Mouse (Mus musculus): ENCODE measurements around the gene Nr4a1. TPM values are rescaled to one million over a fixed set of nuclear protein-coding genes. Genes with fewer than 3 reads are reported as not detected.

Nr4a1 gene
- polyA plus RNA-seq, 1 experiment from 2014 or later = 7.5 TPM

DNA sequence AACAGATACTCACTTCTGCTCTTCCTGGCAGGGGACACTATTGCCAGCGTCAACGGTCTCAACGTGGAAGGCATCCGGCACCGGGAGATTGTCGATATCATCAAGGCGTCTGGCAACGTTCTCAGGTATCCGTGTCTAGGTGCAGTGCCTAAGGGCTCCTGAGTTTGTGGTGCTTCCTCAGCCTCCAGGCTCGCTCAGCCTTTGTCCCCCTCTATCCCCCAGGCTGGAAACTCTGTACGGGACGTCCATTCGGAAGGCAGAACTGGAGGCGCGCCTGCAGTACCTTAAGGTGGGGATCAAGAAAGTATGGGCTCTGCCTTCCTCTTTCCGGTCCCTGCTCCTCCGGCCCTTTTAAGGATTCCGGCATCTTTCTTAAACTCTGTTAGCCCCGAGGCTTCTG is 23.6 kb upstream of the Nr4a1 start:
- WGBS (ENCODE audit: insufficient replicate concordance) = 89% methylated on average over 19 of the region's 19 CpGs
- Histone ChIP-seq H3K36me3 (ENCODE audit: control insufficient read depth, insufficient read depth, low read length) (peaks cover 11% of the 10 kb centered on the region), H3K4me3 (ENCODE audit: low read depth, low read length) (no peak overlapping the region), H3K27me3 (ENCODE audit: control insufficient read depth, insufficient read depth, low read length) (peaks cover 11% of the 10 kb centered on the region; the same call in 1 of the 2 replicates), H3K9ac (ENCODE audit: low read depth, low read length) (no peak overlapping the region), H3K4me2 (no peak overlapping the region), H3K4me1 (ENCODE audit: control insufficient read depth, insufficient read depth, low read length) (peaks cover 6% of the 10 kb centered on the region), H3K27ac (ENCODE audit: low read depth, low read length) (no peak overlapping the region), H3K9me3 (replicated peaks; ENCODE audit: control insufficient read depth, low read length) (no peaks in the 10 kb centered on the region)
- no peak for ATAC-seq (replicated peaks; ENCODE audit: insufficient number of reproducible peaks, low FRiP score, low TSS enrichment)

GRCm38 (mm10) chr15:101230995-101231647 is 22.9 kb upstream of the Nr4a1 start:
- peak overlapping the region; percentile 27 for H3K4me3 ChIP-seq (ENCODE audit: low read depth, low read length)

GRCm38 (mm10) chr15:101231648-101232180 is 22.4 kb upstream of the Nr4a1 start:
- WGBS (ENCODE audit: insufficient replicate concordance) = 48% methylated on average over 56 of the region's 56 CpGs
- peaks cover 6% of the 10 kb centered on the region; the same call in 1 of the 2 replicates for H3K27me3 ChIP-seq (ENCODE audit: control insufficient read depth, insufficient read depth, low read length)
- no peak for ATAC-seq (replicated peaks; ENCODE audit: insufficient number of reproducible peaks, low FRiP score, low TSS enrichment)

More at GRCm38 (mm10) chr15:101230995-101231647, 22.9 kb upstream of the Nr4a1 start:
- H3K9me3 ChIP-seq (replicated peaks; ENCODE audit: control insufficient read depth, low read length) = no peaks in the 10 kb centered on the region
- 67% methylated on average over 23 of the region's 23 CpGs for WGBS (ENCODE audit: insufficient replicate concordance)
- peaks cover 11% of the 10 kb centered on the region for H3K36me3 ChIP-seq (ENCODE audit: control insufficient read depth, insufficient read depth, low read length)
- H3K27me3 ChIP-seq (ENCODE audit: control insufficient read depth, insufficient read depth, low read length) = peaks cover 6% of the 10 kb centered on the region; the same call in 1 of the 2 replicates
- ATAC-seq (replicated peaks; ENCODE audit: insufficient number of reproducible peaks, low FRiP score, low TSS enrichment) = no peak
- H3K4me2 ChIP-seq = peak overlapping the region; percentile 65
- H3K27ac ChIP-seq (ENCODE audit: low read depth, low read length) = no peak overlapping the region
- peak overlapping the region; percentile 67 for H3K9ac ChIP-seq (ENCODE audit: low read depth, low read length)
- H3K4me1 ChIP-seq (ENCODE audit: control insufficient read depth, insufficient read depth, low read length) = peaks cover 11% of the 10 kb centered on the region

GRCm38 (mm10) chr15:101232607-101233006 is 21.5 kb upstream of the Nr4a1 start:
- H3K4me1 ChIP-seq (ENCODE audit: control insufficient read depth, insufficient read depth, low read length) = peaks cover 12% of the 10 kb centered on the region

More at GRCm38 (mm10) chr15:101231648-101232180, 22.4 kb upstream of the Nr4a1 start:
- no peaks in the 10 kb centered on the region for H3K9me3 ChIP-seq (replicated peaks; ENCODE audit: control insufficient read depth, low read length)
- peaks cover 11% of the 10 kb centered on the region for H3K36me3 ChIP-seq (ENCODE audit: control insufficient read depth, insufficient read depth, low read length)
- no peak overlapping the region for H3K27ac ChIP-seq (ENCODE audit: low read depth, low read length)
- peak overlapping the region; percentile 67 for H3K9ac ChIP-seq (ENCODE audit: low read depth, low read length)
- peaks cover 12% of the 10 kb centered on the region for H3K4me1 ChIP-seq (ENCODE audit: control insufficient read depth, insufficient read depth, low read length)
- H3K4me2 ChIP-seq = peak overlapping the region; percentile 65
- H3K4me3 ChIP-seq (ENCODE audit: low read depth, low read length) = peak overlapping the region; percentile 27

DNA sequence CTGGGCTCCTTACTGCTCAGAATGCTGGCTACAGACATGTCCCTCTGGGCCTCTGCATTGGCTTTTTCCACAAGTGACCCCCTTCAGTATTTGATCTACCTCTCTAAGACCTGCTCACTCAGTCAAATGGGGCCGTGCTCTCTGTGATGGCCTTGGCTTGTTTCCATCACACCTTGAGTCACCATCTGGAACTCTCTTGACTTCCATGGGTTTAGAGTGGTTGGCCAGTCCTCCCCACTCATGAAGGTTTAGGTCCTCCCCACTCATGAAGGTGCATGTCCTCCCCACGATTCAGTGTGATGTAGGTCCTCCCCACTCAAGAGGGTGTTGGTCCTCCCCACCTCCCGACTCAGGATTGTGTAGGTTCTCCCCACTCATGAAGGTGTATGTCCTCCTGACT is 20.9 kb upstream of the Nr4a1 start:
- no peak overlapping the region for H3K4me2 ChIP-seq
- peaks cover 6% of the 10 kb centered on the region; the same call in 1 of the 2 replicates for H3K27me3 ChIP-seq (ENCODE audit: control insufficient read depth, insufficient read depth, low read length)
- peaks cover 11% of the 10 kb centered on the region for H3K36me3 ChIP-seq (ENCODE audit: control insufficient read depth, insufficient read depth, low read length)
- H3K4me3 ChIP-seq (ENCODE audit: low read depth, low read length) = no peak overlapping the region
- peaks cover 10% of the 10 kb centered on the region; the same call in 1 of the 2 replicates for H3K4me1 ChIP-seq (ENCODE audit: control insufficient read depth, insufficient read depth, low read length)
- no peak overlapping the region for H3K27ac ChIP-seq (ENCODE audit: low read depth, low read length)
- 85% methylated on average over 3 of the region's 3 CpGs for WGBS (ENCODE audit: insufficient replicate concordance)
- H3K9ac ChIP-seq (ENCODE audit: low read depth, low read length) = no peak overlapping the region
- no peak for ATAC-seq (replicated peaks; ENCODE audit: insufficient number of reproducible peaks, low FRiP score, low TSS enrichment)
- H3K9me3 ChIP-seq (replicated peaks; ENCODE audit: control insufficient read depth, low read length) = no peaks in the 10 kb centered on the region

More at GRCm38 (mm10) chr15:101232607-101233006, 21.5 kb upstream of the Nr4a1 start:
- Histone ChIP-seq H3K9ac (ENCODE audit: low read depth, low read length) (no peak overlapping the region), H3K27ac (ENCODE audit: low read depth, low read length) (no peak overlapping the region), H3K27me3 (ENCODE audit: control insufficient read depth, insufficient read depth, low read length) (peaks cover 6% of the 10 kb centered on the region; the same call in 1 of the 2 replicates), H3K4me3 (ENCODE audit: low read depth, low read length) (no peak overlapping the region), H3K4me2 (no peak overlapping the region), H3K9me3 (replicated peaks; ENCODE audit: control insufficient read depth, low read length) (no peaks in the 10 kb centered on the region), H3K36me3 (ENCODE audit: control insufficient read depth, insufficient read depth, low read length) (peaks cover 11% of the 10 kb centered on the region)
- ATAC-seq (replicated peaks; ENCODE audit: insufficient number of reproducible peaks, low FRiP score, low TSS enrichment) = no peak
- 67% methylated on average over 4 of the region's 4 CpGs for WGBS (ENCODE audit: insufficient replicate concordance)

GRCm38 (mm10) chr15:101233641-101234275 is 20.3 kb upstream of the Nr4a1 start:
- WGBS (ENCODE audit: insufficient replicate concordance) = 26% methylated on average over 11 of the region's 11 CpGs
- no peak overlapping the region for H3K4me3 ChIP-seq (ENCODE audit: low read depth, low read length)
- no peaks in the 10 kb centered on the region for H3K9me3 ChIP-seq (replicated peaks; ENCODE audit: control insufficient read depth, low read length)
- no peak overlapping the region for H3K9ac ChIP-seq (ENCODE audit: low read depth, low read length)
- no peak for ATAC-seq (replicated peaks; ENCODE audit: insufficient number of reproducible peaks, low FRiP score, low TSS enrichment)
- peaks cover 11% of the 10 kb centered on the region for H3K36me3 ChIP-seq (ENCODE audit: control insufficient read depth, insufficient read depth, low read length)
- H3K27me3 ChIP-seq (ENCODE audit: control insufficient read depth, insufficient read depth, low read length) = peaks cover 10% of the 10 kb centered on the region; the same call in 1 of the 2 replicates
- H3K4me1 ChIP-seq (ENCODE audit: control insufficient read depth, insufficient read depth, low read length) = peaks cover 9% of the 10 kb centered on the region; the same call in 1 of the 2 replicates
- H3K4me2 ChIP-seq = no peak overlapping the region
- no peak overlapping the region for H3K27ac ChIP-seq (ENCODE audit: low read depth, low read length)

DNA sequence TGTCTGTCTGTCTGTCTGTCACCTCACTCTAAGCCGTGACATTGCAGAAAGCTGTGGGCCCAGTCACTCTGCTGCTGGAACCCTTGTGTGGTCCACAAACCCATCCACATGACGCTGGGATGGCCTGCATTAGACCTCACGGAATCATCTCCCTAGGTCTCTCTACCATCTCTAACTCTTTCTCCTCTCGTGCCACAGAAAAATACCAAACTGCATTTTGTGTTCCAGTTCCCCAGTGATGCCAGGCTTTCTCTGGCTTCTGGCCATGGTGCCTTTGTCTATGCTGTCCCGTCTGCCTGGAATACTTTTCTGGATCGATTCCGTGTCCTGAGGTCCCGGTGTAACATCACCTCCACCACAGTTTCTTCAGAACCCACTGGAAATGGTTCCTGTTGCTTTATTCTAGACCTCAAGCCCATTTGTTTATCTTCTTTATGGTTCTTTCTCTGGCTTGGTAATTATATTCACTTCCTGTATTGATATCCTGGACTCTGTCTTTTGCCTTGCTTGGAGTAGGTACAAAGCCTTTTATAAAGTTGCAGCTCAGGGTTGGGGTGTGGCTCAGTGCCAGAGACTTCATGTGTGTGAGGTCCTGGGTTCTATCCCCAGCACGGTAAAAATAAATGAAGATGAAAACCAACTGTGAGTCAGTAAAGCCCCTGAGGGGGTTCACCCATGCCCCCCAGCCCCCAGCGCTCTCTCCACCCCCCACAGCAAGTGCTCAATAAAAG is 19.3 kb upstream of the Nr4a1 start:
- no peak for ATAC-seq (replicated peaks; ENCODE audit: insufficient number of reproducible peaks, low FRiP score, low TSS enrichment)
- Histone ChIP-seq H3K27ac (ENCODE audit: low read depth, low read length) (no peak overlapping the region), H3K4me3 (ENCODE audit: low read depth, low read length) (no peak overlapping the region), H3K4me2 (no peak overlapping the region), H3K9ac (ENCODE audit: low read depth, low read length) (no peak overlapping the region), H3K9me3 (replicated peaks; ENCODE audit: control insufficient read depth, low read length) (no peaks in the 10 kb centered on the region), H3K36me3 (ENCODE audit: control insufficient read depth, insufficient read depth, low read length) (peaks cover 8% of the 10 kb centered on the region), H3K4me1 (ENCODE audit: control insufficient read depth, insufficient read depth, low read length) (peaks cover 12% of the 10 kb centered on the region; the same call in 1 of the 2 replicates), H3K27me3 (ENCODE audit: control insufficient read depth, insufficient read depth, low read length) (peaks cover 10% of the 10 kb centered on the region; the same call in 1 of the 2 replicates)
- 68% methylated on average over 10 of the region's 10 CpGs for WGBS (ENCODE audit: insufficient replicate concordance)

DNA sequence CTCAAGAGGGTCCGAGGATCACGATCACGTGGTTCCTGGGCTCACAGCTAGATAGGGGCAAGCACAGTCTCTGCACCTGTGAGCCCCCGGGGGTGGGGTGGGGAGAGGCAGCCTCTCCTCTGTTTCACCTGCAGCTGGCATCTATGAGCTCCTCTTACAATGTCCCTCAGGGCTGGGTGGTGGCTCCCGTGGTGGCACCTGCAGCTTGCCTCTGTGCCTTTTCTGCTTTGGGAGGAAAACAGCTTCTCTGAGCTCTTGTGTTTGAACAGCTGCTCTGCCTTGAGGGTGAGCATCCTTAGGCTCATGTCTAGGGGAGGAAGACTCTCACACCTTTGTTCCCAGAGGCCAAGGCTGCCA is 18.7 kb upstream of the Nr4a1 start:
- 34% methylated on average over 5 of the region's 5 CpGs for WGBS (ENCODE audit: insufficient replicate concordance)

More for the DNA sequence above, 18.7 kb upstream of the Nr4a1 start:
- no peaks in the 10 kb centered on the region for H3K9me3 ChIP-seq (replicated peaks; ENCODE audit: control insufficient read depth, low read length)
- no peak overlapping the region for H3K27ac ChIP-seq (ENCODE audit: low read depth, low read length)
- H3K4me1 ChIP-seq (ENCODE audit: control insufficient read depth, insufficient read depth, low read length) = peaks cover 12% of the 10 kb centered on the region; the same call in 1 of the 2 replicates
- no peak overlapping the region for H3K4me3 ChIP-seq (ENCODE audit: low read depth, low read length)
- ATAC-seq (replicated peaks; ENCODE audit: insufficient number of reproducible peaks, low FRiP score, low TSS enrichment) = no peak
- peaks cover 10% of the 10 kb centered on the region; the same call in 1 of the 2 replicates for H3K27me3 ChIP-seq (ENCODE audit: control insufficient read depth, insufficient read depth, low read length)
- H3K9ac ChIP-seq (ENCODE audit: low read depth, low read length) = no peak overlapping the region
- no peak overlapping the region; the same call in 1 of the 2 replicates for H3K4me2 ChIP-seq
- peaks cover 8% of the 10 kb centered on the region for H3K36me3 ChIP-seq (ENCODE audit: control insufficient read depth, insufficient read depth, low read length)
